Mouse (Mus musculus): Measurements from ENCODE around the gene Spef1.

- TF ChIP-seq CTCF (conservative IDR thresholded peaks at IDR 0.05 in 1 of 2, IDR thresholded peaks at IDR 0.05 in 1 of 2; ENCODE audit: low read depth in 2 of 2, low read length in 2 of 2), result no peak
- no peak for TF ChIP-seq RAD21 (IDR thresholded peaks at IDR 0.05; ENCODE audit: low read depth, low read length)
- TF ChIP-seq POLR2AphosphoS2 (IDR thresholded peaks at IDR 0.05; ENCODE audit: low read depth, low read length), result no peak
- TF ChIP-seq BHLHE40 (IDR thresholded peaks at IDR 0.05; ENCODE audit: low read depth, low read length), result no peak
- TF ChIP-seq POLR2A (IDR thresholded peaks at IDR 0.05; ENCODE audit: low read depth, low read length), result no peak
- TF ChIP-seq MYC (IDR thresholded peaks at IDR 0.05; ENCODE audit: low read depth, low read length), result no peak
- TF ChIP-seq ZMIZ1 (IDR thresholded peaks at IDR 0.05; ENCODE audit: low read depth, low read length), result no peak
- TF ChIP-seq MXI1 (IDR thresholded peaks at IDR 0.05; ENCODE audit: low read depth, low read length), result no peak
- no peak for TF ChIP-seq MAZ (IDR thresholded peaks at IDR 0.05; ENCODE audit: low read depth, low read length)
- TF ChIP-seq MAX (IDR thresholded peaks at IDR 0.05; ENCODE audit: low read length), result no peak
- TF ChIP-seq KAT2A (IDR thresholded peaks at IDR 0.05; ENCODE audit: insufficient replicate concordance, low read length), result no peak
- TF ChIP-seq ZKSCAN1 (IDR thresholded peaks at IDR 0.05; ENCODE audit: borderline replicate concordance, low read depth, low read length), result no peak
- no peak for TF ChIP-seq ZNF384 (IDR thresholded peaks at IDR 0.05; ENCODE audit: low read depth, low read length)
These were observed 16.8 kb upstream of the Spef1 start for GRCm38 (mm10) chr2:131203816-131204409.
